Mouse (Mus musculus): ENCODE results near the gene Plxnb2.

GRCm38 (mm10) chr15:89148496-89149270 lies 31.9 kb downstream of the Plxnb2 start:
- TF ChIP-seq CTCF (IDR thresholded peaks at IDR 0.05; ENCODE audit: extremely low read depth, insufficient read length, insufficient replicate concordance, low read depth, low read length) = no peak
- TF ChIP-seq POLR2A (IDR thresholded peaks at IDR 0.05; ENCODE audit: low read depth, low read length) = no peak

Data from small intestine, adult 2 months (tissue).